Mouse (Mus musculus): ENCODE measurements at regions not wholly inside any gene's neighbourhood (a gene's known extent, or its start where the extent isn't known, plus 50 kb on each side); places are given as distances from the start of the nearest gene placed in this dataset.

- TF ChIP-seq CTCF (IDR thresholded peaks at IDR 0.05; ENCODE audit: extremely low read depth, insufficient read depth, low read length) (no peak), POLR2A (IDR thresholded peaks at IDR 0.05; ENCODE audit: extremely low read depth, insufficient read depth, low read length) (no peak)
Measured at GRCm38 (mm10) chr13:28797617-28798475, 155.7 kb downstream of the Sox4 start.

Measured in cortical plate, adult 2 months (tissue).